10 mouse cellular contexts compared by ENCODE assay signal in genomic region chr7:79679186-79679585, GRCm38 (mm10).
DNase-seq lines count a peak whose midpoint lies in the region.
"Had no signal": no experiment of that assay in that cellular context is flagged by ENCODE, and none has a peak within 500 bp of the region (broad histone marks: within the 10 kb centered on the region; RNA-seq: fewer than 3 reads in every experiment).

No protein-coding gene starts in this region.

- no peaks in the 10 kb centered on the region; the same call in 1 of the 2 replicates for H3K36me3 ChIP-seq in splenic B cell, adult 2 months (ENCODE audit: control insufficient read depth, insufficient read depth, low read length, poor library complexity, severe bottlenecking)

- peak; percentile 19 for DNase-seq in embryo, embryonic 11 days
- DNase-seq in embryo, embryonic 10 days (ENCODE audit: low spot score) = no peak
- DNase-seq in kidney, postnatal 36 days = peak; percentile 10 to 58
- DNase-seq in kidney, postnatal 14 days = no peak
- DNase-seq in thymus, postnatal 25 days = peak; percentile 15
- DNase-seq in thymus, postnatal 10 days (ENCODE audit: low spot score in 2 of 2) = no peak
- peak; percentile 26 for DNase-seq in splenic B cell, adult 2 months (ENCODE audit: low read depth, low spot score)
- no peak for DNase-seq in right cerebral cortex, postnatal 36 days (ENCODE audit: low spot score in 2 of 2)

- no peaks in the 10 kb centered on the region for H3K27me3 ChIP-seq in splenic B cell, adult 2 months (ENCODE audit: control insufficient read depth, insufficient read depth, low read length, poor library complexity, severe bottlenecking)
- H3K27me3 ChIP-seq: forebrain, embryonic 15.5 days; liver, embryonic 15.5 days had no signal

Comparison
In these comparisons a context has a peak if more than half of its experiments do, and no peak if none do; other contexts are left out.
1. DNase-seq: peak in embryo, embryonic 11 days (single experiment), kidney, postnatal 36 days (2 of 2), thymus, postnatal 25 days (single experiment) and splenic B cell, adult 2 months (single experiment); none in embryo, embryonic 10 days (single experiment), kidney, postnatal 14 days (single experiment), thymus, postnatal 10 days (0 of 2) and right cerebral cortex, postnatal 36 days (0 of 2).